Comparison of ENCODE assay signal across 18 mouse cellular contexts in genomic region chr5:27357630-27358029, GRCm38 (mm10).
A peak's percentile ranks its signal among the peaks of the same experiment; 100 is the strongest.
DNase-seq lines count a peak whose midpoint lies in the region; ATAC-seq lines count a peak whose summit lies in the region.
"Had no signal": no experiment of that assay in that cellular context is flagged by ENCODE, and none has a peak within 500 bp of the region (broad histone marks: within the 10 kb centered on the region; RNA-seq: fewer than 3 reads in every experiment).

No protein-coding gene starts in this region.

- intact Hi-C loops in heart, postnatal 14 days (cut with DNase I), result no loop called here

- no peak for DNase-seq in cerebellum, adult 8-10 months
- peak; percentile 71 for DNase-seq in cerebellum, adult 9-10 months
- no peak for DNase-seq in cerebellum, postnatal 4 days (ENCODE audit: low spot score in 2 of 2)
- peak; percentile 10 for DNase-seq in heart, adult 11 months
- DNase-seq in heart, postnatal 14 days, result no peak
- DNase-seq in cerebellum, postnatal 14 days, result peak; percentile 18 to 67
- no peak for DNase-seq in layer of hippocampus, adult 18-20 months (ENCODE audit: low spot score in 2 of 2)
- DNase-seq: adrenal gland, adult 8-10 months; adrenal gland, postnatal 14 days; adrenal gland, postnatal 36 days; B cell, adult 2 months; embryo, embryonic 11 days had no signal

- ATAC-seq in cerebellum, adult (ENCODE audit: insufficient number of reproducible peaks, low FRiP score, low TSS enrichment), result peak; percentile 45; the same call in 1 of the 2 replicates
- ATAC-seq: activated CD4-positive, CD25-positive, alpha-beta regulatory T cell, adult 4 months; CD4-positive, CD25-positive, alpha-beta regulatory T cell, adult 4 months; forebrain, embryonic 14.5 days; forebrain, embryonic 16.5 days; Patski had no signal

Comparison
In these comparisons a context has a peak if more than half of its experiments do, and no peak if none do; other contexts are left out.
1. DNase-seq: peak in cerebellum, adult 9-10 months (single experiment), heart, adult 11 months (single experiment) and cerebellum, postnatal 14 days (2 of 2); none in cerebellum, adult 8-10 months (single experiment), cerebellum, postnatal 4 days (0 of 2), heart, postnatal 14 days (0 of 2) and layer of hippocampus, adult 18-20 months (0 of 2).